ENCODE assay signal across 22 mouse cellular contexts in genomic region chr17:85626091-85626860, GRCm38 (mm10). TPM values are rescaled to one million over a fixed set of nuclear protein-coding genes. Genes with fewer than 3 reads are reported as not detected.
DNase-seq lines count a peak whose midpoint lies in the region; ATAC-seq lines count a peak whose summit lies in the region.
"Had no signal": no experiment of that assay in that cellular context is flagged by ENCODE, and none has a peak within 500 bp of the region (broad histone marks: within the 10 kb centered on the region; RNA-seq: fewer than 3 reads in every experiment).

No protein-coding gene starts in this region.

- WGBS in hindbrain, embryonic 10.5 days = 3% methylated on average over 14 of the region's 14 CpGs
- WGBS in hindbrain, embryonic 16.5 days = 5% methylated on average over 14 of the region's 14 CpGs
- 30% methylated on average over 14 of the region's 14 CpGs for WGBS in forebrain, embryonic 10.5 days
- WGBS in midbrain, embryonic 10.5 days = 19% methylated on average over 14 of the region's 14 CpGs

- no peak overlapping the region for H3K4me2 ChIP-seq in hindbrain, embryonic 16.5 days (ENCODE audit: low read length)
- H3K4me2 ChIP-seq: hindbrain, embryonic 15.5 days; limb, embryonic 13.5 days; liver, embryonic 15.5 days had no signal

- peaks cover 100% of the 10 kb centered on the region for H3K27me3 ChIP-seq in hindbrain, embryonic 10.5 days (ENCODE audit: insufficient read depth, poor library complexity, severe bottlenecking)
- H3K27me3 ChIP-seq in hindbrain, embryonic 16.5 days (replicated peaks; ENCODE audit: control insufficient read depth, insufficient read depth, low read length) = peaks cover 69% of the 10 kb centered on the region
- H3K27me3 ChIP-seq in forebrain, embryonic 10.5 days (ENCODE audit: poor library complexity, severe bottlenecking) = peaks cover 100% of the 10 kb centered on the region
- peaks cover 100% of the 10 kb centered on the region for H3K27me3 ChIP-seq in midbrain, embryonic 10.5 days (ENCODE audit: low read depth, poor library complexity, severe bottlenecking)

- DNase-seq in hindbrain, embryonic 10.5 days (ENCODE audit: low spot score) = peak; percentile 32
- DNase-seq in forebrain, embryonic 10.5 days (ENCODE audit: extremely low spot score, low spot score) = no peak
- DNase-seq in midbrain, embryonic 10.5 days (ENCODE audit: low spot score) = no peak
- DNase-seq in retina, embryonic 14.5 days (ENCODE audit: low spot score) = peak; percentile 71
- DNase-seq in kidney, postnatal 36 days = no peak
- no peak for DNase-seq in embryo, embryonic 10.5 days (ENCODE audit: low spot score)
- DNase-seq in thymus, postnatal 4 days = no peak
- DNase-seq: adrenal gland, adult 8-10 months; cerebellum, adult 11 months; gastrocnemius, postnatal 14 days; heart, postnatal 10 days; kidney, adult 18-20 months; kidney, postnatal 10 days; layer of hippocampus, adult 9-11 months; right cerebral cortex, postnatal 25 days; thymus, postnatal 14 days had no signal

- no peaks in the 10 kb centered on the region for H3K9me3 ChIP-seq in hindbrain, embryonic 10.5 days
- H3K9me3 ChIP-seq in hindbrain, embryonic 16.5 days (ENCODE audit: control insufficient read depth, low read length) = no peaks in the 10 kb centered on the region
- H3K9me3 ChIP-seq in forebrain, embryonic 10.5 days = no peaks in the 10 kb centered on the region
- no peaks in the 10 kb centered on the region for H3K9me3 ChIP-seq in midbrain, embryonic 10.5 days (replicated peaks)
- H3K9me3 ChIP-seq: heart, embryonic 10.5 days; hindbrain, embryonic 15.5 days; limb, embryonic 13.5 days; liver, embryonic 15.5 days had no signal

- H3K27ac ChIP-seq in hindbrain, embryonic 10.5 days = no peak overlapping the region
- no peak overlapping the region for H3K27ac ChIP-seq in hindbrain, embryonic 16.5 days (ENCODE audit: low read depth, low read length)
- peak overlapping the region; percentile 95 for H3K27ac ChIP-seq in forebrain, embryonic 10.5 days
- no peak overlapping the region for H3K27ac ChIP-seq in midbrain, embryonic 10.5 days (replicated peaks)
- H3K27ac ChIP-seq: heart, embryonic 10.5 days; hindbrain, embryonic 15.5 days; limb, embryonic 13.5 days; liver, embryonic 15.5 days; stomach, postnatal 0 days had no signal

- peaks cover 31% of the 10 kb centered on the region for H3K4me1 ChIP-seq in hindbrain, embryonic 10.5 days (replicated peaks)
- H3K4me1 ChIP-seq in hindbrain, embryonic 16.5 days (ENCODE audit: control insufficient read depth, insufficient read depth, low read depth, low read length) = peaks cover 5% of the 10 kb centered on the region
- peaks cover 98% of the 10 kb centered on the region for H3K4me1 ChIP-seq in forebrain, embryonic 10.5 days
- peaks cover 70% of the 10 kb centered on the region for H3K4me1 ChIP-seq in midbrain, embryonic 10.5 days
- H3K4me1 ChIP-seq: liver, embryonic 15.5 days had no signal

- H3K9ac ChIP-seq in hindbrain, embryonic 16.5 days (ENCODE audit: low read depth, low read length) = no peak overlapping the region
- H3K9ac ChIP-seq: hindbrain, embryonic 15.5 days; limb, embryonic 13.5 days; liver, embryonic 15.5 days had no signal

- no peak overlapping the region for H3K4me3 ChIP-seq in hindbrain, embryonic 10.5 days
- no peak overlapping the region for H3K4me3 ChIP-seq in hindbrain, embryonic 16.5 days (ENCODE audit: low read length)
- peak overlapping the region; percentile 76 for H3K4me3 ChIP-seq in forebrain, embryonic 10.5 days
- H3K4me3 ChIP-seq in midbrain, embryonic 10.5 days = peak overlapping the region; percentile 56
- H3K4me3 ChIP-seq: heart, embryonic 10.5 days; hindbrain, embryonic 15.5 days; limb, embryonic 13.5 days; liver, embryonic 15.5 days had no signal

- no peaks in the 10 kb centered on the region for H3K36me3 ChIP-seq in hindbrain, embryonic 10.5 days
- H3K36me3 ChIP-seq in hindbrain, embryonic 16.5 days (ENCODE audit: control insufficient read depth, insufficient read depth, low read length) = no peaks in the 10 kb centered on the region
- H3K36me3 ChIP-seq in forebrain, embryonic 10.5 days (replicated peaks) = peaks cover 23% of the 10 kb centered on the region
- H3K36me3 ChIP-seq in midbrain, embryonic 10.5 days = no peaks in the 10 kb centered on the region
- H3K36me3 ChIP-seq: heart, embryonic 10.5 days; hindbrain, embryonic 15.5 days; limb, embryonic 13.5 days; liver, embryonic 15.5 days had no signal

- no peak for ATAC-seq in hindbrain, embryonic 16.5 days

RNA-seq across cellular contexts. Expression of gene Six3, which starts 12.9 kb away (rescaled TPM):
- 0.46 and 1.9 TPM in 2 replicates for polyA plus RNA-seq in hindbrain, embryonic 10.5 days (2016; fragmentation: Nextera tagmentation; extraction: Ambion mirVana)
- 0.06 and 2.1 TPM in 2 replicates for polyA plus RNA-seq in hindbrain, embryonic 16.5 days (2015; fragmentation: Nextera tagmentation; extraction: Ambion mirVana)
- 13.1 and 15.5 TPM in 2 replicates for polyA plus RNA-seq in forebrain, embryonic 10.5 days (2016; fragmentation: Nextera tagmentation; extraction: Ambion mirVana)
- 4.0 and 7.9 TPM in 2 replicates for polyA plus RNA-seq in midbrain, embryonic 10.5 days (2016; fragmentation: Nextera tagmentation; extraction: Ambion mirVana)
- polyA plus RNA-seq: limb, embryonic 13.5 days; liver, embryonic 15.5 days; stomach, postnatal 0 days had no signal

Comparison
In these comparisons a context has a peak if more than half of its experiments do, and no peak if none do; other contexts are left out.
1. DNase-seq: peak in hindbrain, embryonic 10.5 days (single experiment) and retina, embryonic 14.5 days (single experiment); none in forebrain, embryonic 10.5 days (single experiment), midbrain, embryonic 10.5 days (single experiment), kidney, postnatal 36 days (0 of 2), embryo, embryonic 10.5 days (single experiment) and thymus, postnatal 4 days (single experiment).
2. H3K4me3 ChIP-seq: peak in forebrain, embryonic 10.5 days (single experiment) and midbrain, embryonic 10.5 days (single experiment); none in hindbrain, embryonic 10.5 days (single experiment) and hindbrain, embryonic 16.5 days (single experiment).